Mouse (Mus musculus) ES-Bruce4 (cell line): ENCODE data around the gene Zfp575.

ENCODE experiments used
- CTCF ChIP-seq: IDR thresholded peaks from one replicate; pipeline ENCODE4 v1.8.1; 2011; ENCODE audit warnings: low read depth, low read length
- POLR2A ChIP-seq: IDR thresholded peaks from one replicate; pipeline ENCODE4 v1.8.1; 2011; ENCODE audit warnings: low read length; ENCODE audit not compliant: insufficient read depth

DNA sequence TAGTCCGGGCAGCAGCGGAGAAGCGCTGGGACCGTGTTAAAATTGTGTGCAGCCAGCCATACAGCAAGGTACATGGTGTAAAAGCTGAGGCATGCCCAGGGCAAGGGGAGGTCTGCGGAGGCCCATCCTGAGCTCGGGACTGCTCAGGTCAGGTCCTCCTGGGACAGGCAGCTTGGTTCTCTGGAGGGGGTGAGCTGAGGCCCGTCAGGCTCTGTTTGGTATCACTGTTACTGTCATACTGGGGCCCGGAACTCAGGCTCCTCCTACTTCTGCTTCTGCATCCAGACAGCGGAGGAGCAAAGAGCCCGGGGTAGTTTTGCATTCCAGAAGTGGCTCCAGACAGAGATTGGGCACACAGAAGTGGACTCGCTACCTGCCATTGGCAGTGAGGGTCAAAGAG is 21.8 kb downstream of the Zfp575 start:
- TF ChIP-seq CTCF = no peak
- no peak for TF ChIP-seq POLR2A
